Mouse (Mus musculus) left cerebral cortex, postnatal 10 days (tissue): ENCODE measurements around the gene Mrps2. TPM values are rescaled to one million over a fixed set of nuclear protein-coding genes. Genes with fewer than 3 reads are reported as not detected.

Source experiments
- DNase-seq, 2 experiments: peaks; one replicate each; pipeline ENCODE4 v3.0.0; 2021 to 2022; ENCODE audit warnings: low spot score in 2 of 2, mixed read lengths in 1 of 2; ENCODE audit errors: extremely low spot score in 1 of 2
- intact Hi-C: fragments of 180-260 bp; cut with DNase I; formaldehyde crosslinking; loops from one replicate; pipeline ENCODE4 v1.15.1; 2025
- total RNA-seq, 2 experiments: library from RNA; stranded (reverse); gene quantifications; 2 replicates each; pipeline ENCODE4 v1.2.3; 2021

Mrps2 gene
- 10 to 100 TPM; 38.8 to 38.9 TPM for total RNA-seq

DNA sequence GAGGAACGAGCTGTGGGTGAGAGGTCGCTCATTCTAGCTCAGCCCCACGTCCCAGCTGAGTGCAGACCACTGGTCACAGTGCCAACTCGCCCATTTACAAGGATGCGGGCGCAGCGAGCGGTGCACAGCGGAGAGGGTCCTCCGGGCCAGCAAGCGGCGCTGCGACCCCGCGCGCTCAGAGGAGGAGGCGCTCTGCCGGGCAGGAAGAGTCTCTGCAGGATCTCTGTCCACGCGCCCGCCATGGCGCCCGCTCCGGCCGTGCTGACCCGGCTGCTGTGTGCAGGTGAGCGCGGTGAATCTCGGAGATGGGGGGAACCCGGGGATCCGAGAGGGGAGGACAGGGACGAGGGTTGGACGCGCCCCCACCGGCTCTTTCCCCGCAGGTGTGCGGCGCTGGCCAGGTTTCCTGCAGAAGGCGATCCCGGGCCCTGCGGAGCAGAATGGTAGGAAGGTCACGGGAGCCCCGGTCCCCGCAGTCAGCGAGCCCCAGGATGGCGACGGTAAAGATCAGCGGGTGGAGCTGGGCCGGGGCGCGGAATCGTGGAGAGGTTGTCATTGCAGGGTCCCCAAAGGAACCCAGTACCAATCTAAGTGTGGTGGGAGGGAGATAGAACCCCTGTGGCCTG, at the start of gene Mrps2:
Gene Mrps2 (plus strand): TSS at position 207 of the 626 bp plus-strand sequence.
- DNase-seq, result peak; percentile 74 to 92
- intact Hi-C loops, result no loop called here

DNA sequence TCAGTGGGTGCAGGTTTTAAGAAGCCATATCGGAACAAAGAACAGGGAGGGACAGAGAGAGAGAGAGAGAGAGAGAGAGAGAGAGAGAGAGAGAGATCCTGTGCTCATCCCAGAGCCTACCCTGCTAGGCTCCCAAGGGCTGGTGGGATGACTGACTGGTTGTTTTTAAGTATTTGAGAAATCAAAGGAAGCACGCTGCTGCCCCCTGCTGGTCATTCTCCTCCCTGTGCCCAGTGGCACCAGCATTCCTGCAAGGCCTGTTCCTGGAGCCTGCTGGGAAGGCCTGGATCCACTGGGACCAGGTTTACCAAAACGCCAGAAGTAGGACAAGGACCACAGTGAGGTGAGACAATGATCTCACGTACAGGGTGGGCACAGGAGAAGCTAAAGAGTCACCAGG, 48.0 kb upstream of the Mrps2 start:
- intact Hi-C loops, result loop anchor here (2.0 to 5.0 kb wide), 4 partner anchors 43 to 868 kb away; no protein-coding TSS in a partner anchor

DNA sequence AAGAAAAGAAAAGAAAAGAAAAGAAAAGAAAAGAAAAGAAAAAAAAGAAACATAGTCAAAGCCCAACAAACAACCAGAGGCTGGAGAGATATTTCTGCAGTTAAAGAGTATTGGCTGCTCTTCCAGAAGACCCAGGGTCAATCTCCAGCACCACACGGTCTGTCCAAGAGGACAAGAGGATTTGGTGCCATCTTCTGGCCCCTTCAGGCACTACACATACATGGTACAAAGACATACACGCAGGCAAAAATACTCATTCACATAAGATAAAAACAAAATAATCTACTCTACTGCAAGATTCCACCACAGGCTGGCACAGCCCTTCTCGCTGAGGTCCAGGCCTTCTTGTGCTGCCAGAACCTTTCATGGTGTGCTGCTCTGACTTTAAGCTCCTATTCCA, 44.7 kb upstream of the Mrps2 start:
- DNase-seq, result no peak

More for the DNA sequence above, 48.0 kb upstream of the Mrps2 start:
- DNase-seq, result peak; percentile 91 to 92

DNA sequence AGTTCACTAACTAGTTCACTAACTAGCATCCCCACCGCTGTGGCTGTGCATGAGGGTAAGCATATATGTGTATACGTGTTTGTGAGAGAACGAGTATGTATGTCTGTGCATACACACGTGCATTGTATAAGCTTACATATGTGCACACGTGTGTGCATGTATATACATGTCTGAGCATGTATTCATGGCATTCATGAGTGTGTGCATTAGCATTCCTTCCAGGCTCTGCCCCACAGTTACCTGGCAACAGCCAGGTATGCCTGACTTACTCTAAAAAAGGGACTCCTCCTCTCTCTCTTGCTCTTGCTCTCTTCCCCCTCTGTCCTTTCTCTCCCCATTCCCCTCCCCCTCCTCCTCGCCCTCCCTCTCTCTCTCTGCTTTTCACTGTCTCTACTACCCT, 40.6 kb upstream of the Mrps2 start:
- no peak for DNase-seq
- intact Hi-C loops, result no loop called here

More for the DNA sequence above, 44.7 kb upstream of the Mrps2 start:
- intact Hi-C loops, result no loop called here

DNA sequence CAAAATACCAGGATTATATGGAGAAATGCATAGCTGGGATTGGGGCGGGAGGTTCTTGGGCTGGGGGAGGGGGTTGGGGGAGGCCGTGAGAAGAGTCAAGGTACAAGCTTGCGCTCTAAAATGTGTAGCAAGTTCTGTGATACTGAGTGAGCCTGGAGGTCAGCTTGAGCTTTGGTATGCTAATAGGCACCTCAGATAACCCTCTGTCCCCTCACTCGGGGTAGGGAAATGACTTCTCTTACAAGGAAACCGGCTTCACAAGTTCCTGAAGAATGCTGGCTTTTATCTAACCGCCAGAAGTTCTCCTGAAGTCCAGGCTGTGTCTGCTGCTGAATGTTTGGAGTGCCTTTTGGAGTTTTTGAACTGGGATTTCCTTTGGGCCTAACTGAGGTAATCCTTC, 37.0 kb upstream of the Mrps2 start:
- DNase-seq, result no peak
- intact Hi-C loops, result no loop called here

DNA sequence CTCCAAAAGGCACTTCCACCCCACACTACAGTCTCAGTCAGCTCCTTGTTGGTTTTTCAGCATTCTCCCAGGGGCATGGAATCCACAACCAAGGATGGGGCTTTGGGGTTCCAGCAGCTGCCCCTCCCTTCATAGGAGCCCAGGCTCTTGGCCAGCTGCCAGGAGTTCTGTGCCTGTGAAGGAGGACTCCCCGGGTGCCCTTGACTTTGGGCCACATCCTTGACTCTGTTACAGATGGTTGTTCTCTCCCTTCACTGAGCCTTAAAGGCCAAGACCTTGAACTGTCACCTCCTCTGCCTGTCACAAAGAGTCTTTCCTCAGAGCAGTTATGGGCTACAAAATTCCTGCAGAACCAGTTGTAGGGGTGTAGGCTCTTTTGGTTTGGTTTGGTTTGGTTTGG, 35.1 kb upstream of the Mrps2 start:
- DNase-seq, result peak in 1 of 2 experiments; percentile 67
- intact Hi-C loops, result no loop called here

DNA sequence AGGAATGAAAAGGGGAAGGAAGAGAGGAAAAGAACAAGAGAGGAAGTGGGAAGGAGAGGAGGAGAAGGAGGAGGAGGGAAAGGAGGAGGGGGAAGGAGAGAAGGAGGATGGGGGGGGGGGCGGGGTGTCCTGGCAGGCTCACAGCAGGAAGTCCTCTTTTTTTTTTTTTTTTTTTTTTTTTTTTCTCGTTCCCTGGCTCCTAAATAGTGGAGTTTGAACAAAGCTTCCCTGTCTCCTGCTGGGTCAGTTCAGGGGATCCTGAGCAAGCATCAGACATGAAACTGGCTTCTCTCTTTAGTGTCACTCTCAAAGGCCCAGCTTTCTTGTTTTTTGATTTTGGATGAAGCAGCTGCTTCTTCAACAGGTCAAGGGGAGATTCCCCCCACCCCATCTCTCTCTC, 34.4 kb upstream of the Mrps2 start:
- intact Hi-C loops, result no loop called here

DNA sequence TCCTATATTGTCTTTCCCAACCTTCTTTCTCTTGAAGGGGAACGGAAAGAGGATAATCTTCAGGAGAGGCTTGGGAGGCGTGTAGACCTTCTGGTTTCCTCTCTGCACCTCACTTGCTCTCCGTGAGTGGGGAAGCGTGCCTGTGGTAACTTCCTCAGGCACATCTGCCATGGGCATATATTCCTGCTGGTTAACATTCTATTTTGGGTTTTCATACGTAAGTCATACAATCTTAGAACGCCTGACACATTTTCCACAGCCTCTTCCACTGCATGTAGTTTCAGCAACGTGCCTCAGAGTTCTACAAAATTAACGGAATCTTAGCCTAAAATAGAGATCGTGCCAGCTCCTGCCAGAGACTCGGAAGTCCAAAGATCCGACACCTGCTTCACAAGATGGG, 32.5 kb upstream of the Mrps2 start:
- peak; percentile 28 to 45 for DNase-seq
- intact Hi-C loops, result no loop called here

More for the DNA sequence above, 34.4 kb upstream of the Mrps2 start:
- no peak for DNase-seq

DNA sequence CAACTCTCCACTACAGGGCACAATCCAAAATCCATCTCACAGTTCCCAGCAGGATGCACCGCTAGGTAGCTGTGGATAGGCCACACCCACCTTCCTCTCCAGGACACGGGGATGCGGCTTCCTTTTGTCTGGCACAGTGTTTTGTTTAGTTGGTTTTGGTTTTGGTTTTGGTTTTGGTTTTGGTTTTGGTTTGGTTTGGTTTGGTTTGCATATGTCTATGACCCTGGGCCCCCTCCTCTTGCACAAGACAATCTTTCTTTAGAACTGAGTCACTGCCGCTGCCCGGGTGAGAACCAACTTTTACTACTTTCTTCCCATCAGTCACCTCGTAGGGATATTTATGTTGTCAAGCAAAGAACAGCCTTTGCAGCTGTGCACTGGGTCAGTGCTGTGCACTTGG, 27.0 kb upstream of the Mrps2 start:
- no peak for DNase-seq
- intact Hi-C loops, result no loop called here

DNA sequence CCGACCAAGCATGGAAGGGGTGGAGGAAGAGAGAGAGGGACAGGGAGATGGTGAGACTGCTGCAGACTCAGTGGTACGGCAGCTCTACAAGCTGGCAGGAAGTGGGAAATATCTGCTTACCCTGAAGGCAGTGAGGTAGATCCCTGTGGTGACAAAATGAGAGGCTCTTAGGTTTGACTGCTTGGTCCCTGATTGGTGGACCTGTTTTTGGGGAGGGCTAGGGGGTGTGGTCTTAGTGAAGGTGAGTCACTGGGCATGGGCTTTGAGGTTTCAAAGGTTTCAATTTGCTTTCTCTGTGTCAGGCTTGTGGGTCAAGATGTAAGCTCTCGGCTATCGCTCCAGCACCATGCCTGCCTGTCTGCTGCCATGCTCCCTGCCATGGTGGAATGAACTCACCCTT, 22.8 kb upstream of the Mrps2 start:
- intact Hi-C loops, result no loop called here
- DNase-seq, result no peak

DNA sequence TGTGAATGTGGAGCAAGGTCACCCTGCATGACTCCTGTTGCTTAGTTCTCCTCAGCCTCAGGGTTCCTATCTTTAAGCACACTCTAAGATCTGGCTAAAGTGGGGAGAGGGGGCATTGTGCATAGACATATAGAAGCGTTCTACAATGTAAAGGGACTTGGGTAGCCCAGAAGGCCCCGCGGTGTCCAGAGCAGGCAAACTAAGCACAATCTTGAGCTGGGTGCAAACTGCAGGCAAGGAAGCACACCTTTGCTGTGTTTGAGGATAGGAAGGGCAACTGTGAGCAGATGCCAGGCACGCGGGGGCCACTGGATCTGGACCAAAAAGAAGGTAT, 21.7 kb upstream of the Mrps2 start:
- no peak for DNase-seq
- intact Hi-C loops, result no loop called here

DNA sequence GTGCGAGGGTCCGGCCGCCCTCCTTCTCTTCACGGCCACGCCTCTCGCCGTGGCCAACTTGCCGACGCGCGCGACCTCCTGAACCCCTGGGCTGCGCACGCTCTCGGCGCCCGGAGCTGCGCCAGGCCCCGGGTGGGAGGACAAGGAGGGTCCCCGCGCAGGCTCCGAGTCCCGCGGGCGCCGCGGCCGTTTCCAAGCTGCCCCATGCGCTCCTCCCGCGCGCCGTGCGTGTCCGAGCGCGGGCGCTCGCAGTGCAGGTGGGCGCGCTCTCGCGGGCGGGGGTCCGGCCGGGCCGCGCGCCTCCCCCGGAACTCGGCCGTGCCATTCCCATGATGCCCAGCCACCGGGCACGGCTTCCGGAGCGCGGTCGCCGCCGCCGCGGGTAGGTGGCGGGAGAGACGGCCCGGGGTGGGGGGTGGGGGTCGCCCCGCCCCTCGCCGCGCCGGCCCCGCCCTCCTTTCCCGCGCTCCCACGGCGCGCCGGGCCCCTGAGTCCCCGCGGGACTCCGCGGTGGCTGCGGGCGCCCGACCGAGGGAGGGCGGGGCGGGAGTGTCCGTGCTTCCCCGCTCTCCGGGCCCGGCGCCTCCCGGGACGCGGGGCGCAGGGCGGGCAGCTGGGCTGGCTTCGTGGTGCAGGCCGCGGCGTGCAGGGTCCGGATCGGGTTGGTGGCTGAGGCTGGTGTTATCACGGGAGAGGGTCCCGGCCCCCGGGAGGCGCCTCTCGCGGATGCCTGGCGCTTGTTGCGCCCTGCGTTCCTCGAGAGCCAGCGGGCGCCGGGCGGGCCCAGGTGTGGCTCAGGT, 21.2 kb upstream of the Mrps2 start, which contains the start of gene Ppp1r26:
Gene Ppp1r26 (plus strand): TSS at position 286 of the 800 bp plus-strand sequence.
- intact Hi-C loops, result no loop called here
- peak in 1 of 2 experiments; percentile 68 for DNase-seq

DNA sequence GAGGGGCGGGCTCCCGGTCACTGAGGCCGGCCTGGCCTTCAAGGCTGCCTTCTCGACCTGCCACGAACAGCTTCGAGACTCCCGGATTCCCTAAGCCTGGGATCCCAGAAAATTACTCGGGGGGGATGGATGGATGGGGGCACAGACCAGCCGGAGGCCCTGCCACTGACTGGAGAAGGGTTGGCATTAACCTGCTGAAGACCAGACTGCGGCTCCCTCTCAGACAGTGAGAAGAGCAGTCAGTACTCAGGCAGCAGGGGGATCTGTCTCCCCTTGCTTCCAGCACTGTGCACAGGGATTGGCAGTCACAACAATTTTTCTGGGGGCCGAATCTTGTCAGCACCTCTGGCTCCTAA, 20.6 kb upstream of the Mrps2 start:
- intact Hi-C loops, result no loop called here
- no peak for DNase-seq

DNA sequence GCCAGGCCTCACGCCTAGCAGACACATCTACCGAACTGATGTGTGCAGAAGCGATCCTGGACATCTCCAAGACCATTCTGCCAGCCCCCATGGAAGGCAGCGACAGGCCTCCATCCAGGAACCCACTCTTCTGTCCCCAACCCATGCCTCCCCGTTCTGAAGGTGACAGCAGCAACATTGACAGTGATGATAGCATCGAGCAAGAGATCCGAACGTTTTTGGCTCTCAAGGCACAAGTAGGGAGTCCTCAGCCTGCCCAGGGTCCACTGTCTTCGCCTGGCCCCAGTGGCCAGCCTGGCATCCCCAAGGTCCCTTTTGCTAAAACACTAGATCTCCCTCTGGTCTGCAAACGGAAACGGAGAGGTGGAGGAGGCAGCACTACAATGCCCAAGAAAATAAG, 16.2 kb upstream of the Mrps2 start:
- intact Hi-C loops, result no loop called here
- DNase-seq, result no peak

DNA sequence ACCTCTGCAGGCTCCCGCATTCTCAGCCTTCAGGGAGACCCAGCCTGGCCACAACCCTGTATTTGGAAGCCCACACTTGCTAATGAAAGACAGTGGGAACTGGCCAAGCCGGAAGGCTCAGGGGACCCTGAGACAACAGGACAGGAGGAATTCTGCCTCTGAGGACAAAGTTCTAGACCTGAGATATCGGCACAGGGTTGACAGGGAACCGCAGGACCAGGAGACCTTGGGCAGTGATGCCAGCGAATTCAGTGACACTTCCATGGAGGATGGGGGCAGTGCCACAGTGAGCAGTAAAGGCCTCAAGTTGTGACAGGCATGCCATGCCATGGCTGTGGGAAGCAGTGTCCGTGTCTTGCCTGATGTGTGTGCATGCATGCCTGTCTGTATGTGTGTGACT, 14.3 kb upstream of the Mrps2 start:
- intact Hi-C loops, result no loop called here
- DNase-seq, result no peak

DNA sequence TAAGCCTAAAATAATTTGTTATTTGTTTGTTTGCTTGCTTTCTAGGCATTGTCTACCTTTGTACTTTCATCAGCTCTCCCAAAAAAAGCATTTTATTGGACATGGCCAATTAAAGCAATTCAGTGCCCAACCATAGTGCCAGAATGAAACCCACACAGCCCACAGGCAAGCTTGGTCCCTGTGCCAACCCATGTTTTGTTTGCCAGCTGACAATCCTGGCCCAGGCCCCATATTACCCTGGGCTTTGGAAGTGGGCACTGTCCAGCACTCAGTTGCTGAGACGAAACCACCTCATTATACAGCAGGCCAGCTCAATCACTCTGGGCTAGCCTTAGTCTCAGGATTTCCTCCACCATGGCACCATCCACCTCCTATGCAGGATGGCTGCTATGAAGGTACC, 11.2 kb upstream of the Mrps2 start:
- DNase-seq, result no peak
- intact Hi-C loops, result no loop called here

DNA sequence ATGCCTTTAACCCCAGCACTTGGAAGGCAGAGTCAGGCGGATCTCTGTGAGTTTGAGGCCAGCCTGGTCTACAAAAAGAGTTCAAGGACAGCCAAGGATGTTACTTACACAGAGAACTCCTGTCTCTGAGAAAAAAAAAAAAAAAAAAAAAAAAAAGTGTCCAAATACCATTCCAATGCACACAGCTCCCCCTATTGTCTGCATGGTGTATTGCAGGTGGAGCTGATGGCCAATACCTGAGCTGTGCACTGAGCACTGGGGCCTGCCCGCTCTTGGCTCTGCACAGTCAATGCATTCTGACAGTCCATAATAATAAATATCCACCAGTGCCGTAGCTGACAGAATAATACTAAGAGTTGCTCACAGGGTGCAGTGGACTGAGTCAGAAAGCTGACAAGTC, 3.9 kb upstream of the Mrps2 start:
- DNase-seq, result peak in 1 of 2 experiments; percentile 69
- intact Hi-C loops, result no loop called here

DNA sequence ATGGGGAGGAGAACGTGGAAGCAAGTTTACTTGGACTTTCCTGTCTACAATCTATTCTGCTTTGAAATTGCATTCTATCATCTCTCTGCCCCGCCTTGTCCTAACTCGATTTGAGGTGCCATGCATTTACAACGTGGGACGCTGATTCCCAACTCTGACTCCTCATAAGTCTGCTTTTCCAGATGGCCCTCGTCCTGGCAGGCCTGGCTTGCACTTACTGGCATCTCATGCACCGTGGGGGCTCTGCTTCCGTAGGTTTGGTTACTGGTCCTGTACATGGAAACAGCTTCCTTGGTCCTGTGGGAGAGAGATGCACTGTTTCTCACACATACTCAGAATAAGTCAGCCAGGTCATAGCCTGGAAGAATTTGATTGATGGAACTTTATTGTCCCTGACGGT, 2.9 kb upstream of the Mrps2 start:
- intact Hi-C loops, result no loop called here

DNA sequence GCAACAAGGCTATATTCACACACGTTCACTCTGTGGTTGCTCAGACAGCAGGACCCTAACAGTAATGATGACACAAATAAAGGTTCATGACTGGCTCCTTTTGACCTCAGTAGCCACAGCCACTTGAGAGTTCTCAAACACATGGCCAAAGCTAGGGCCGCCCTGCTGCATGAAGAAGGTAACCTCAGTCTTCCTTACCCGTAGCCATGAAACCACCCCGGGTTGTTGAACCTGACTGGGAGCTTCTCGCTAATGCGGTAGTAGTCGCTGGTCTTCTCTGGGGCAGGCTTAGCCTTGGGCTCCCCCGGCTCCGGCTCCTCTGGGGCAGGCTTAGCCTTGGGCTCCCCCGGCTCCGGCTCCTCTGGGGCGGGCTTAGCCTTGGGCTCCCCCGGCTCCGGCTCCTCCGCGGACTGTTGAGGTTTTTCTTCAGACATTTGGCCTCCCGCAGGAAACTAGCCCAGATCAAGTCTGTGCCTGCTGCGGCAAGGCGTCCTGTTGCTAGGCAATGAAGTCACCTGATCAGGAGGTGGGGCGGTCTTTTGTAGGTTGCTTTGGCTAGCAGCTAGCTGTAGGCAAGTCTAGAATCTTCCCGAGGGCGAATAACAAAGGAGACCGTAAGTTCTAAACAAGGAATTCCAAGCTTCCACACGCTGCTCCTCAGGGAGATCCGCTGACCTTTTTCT, 1.9 kb upstream of the Mrps2 start, which contains the start of gene 1700007K13Rik:
Gene 1700007K13Rik (minus strand): TSS at position 497 of the 683 bp plus-strand sequence.
- intact Hi-C loops, result no loop called here
- DNase-seq, result peak; percentile 58 to 81

More for the DNA sequence above, 2.9 kb upstream of the Mrps2 start:
- DNase-seq, result no peak
